Mouse (Mus musculus) Patski (cell line): ENCODE measurements around the gene Gm20388. TPM values are rescaled to one million over a fixed set of nuclear protein-coding genes. Genes with fewer than 3 reads are reported as not detected.

Experiments used
- ATAC-seq: fragments of 100-300 bp; one replicate; pipeline ENCODE4 v1.8.0; 2021
- CTCF ChIA-PET: fragments of 350-600 bp; sonication (Branson Sonifier 250); formaldehyde crosslinking; loops from one replicate; lab custom pipeline; 2022; ENCODE audit warnings: inconsistent platforms; lab: Charles Lee
- POLR2A ChIA-PET: fragments of 350-600 bp; sonication (Branson Sonifier 250); formaldehyde crosslinking; loops from one replicate; lab custom pipeline; 2022; ENCODE audit warnings: antibody characterized with exemption, inconsistent platforms; lab: Charles Lee
- DNase-seq: peaks from one replicate; pipeline ENCODE4 v3.0.0-alpha.2; 2011; ENCODE audit warnings: low read depth, low spot score
- H3K27me3 ChIP-seq: fragments of 371-371 bp; one replicate; pipeline ENCODE4 v1.5.1; 2021
- CTCF ChIP-seq: fragments of 100-300 bp; IDR thresholded peaks from one replicate; pipeline ENCODE4 v1.5.1; 2021
- in situ Hi-C: fragments of 300-500 bp; cut with MboI; formaldehyde crosslinking; loops from 3 replicates; pipeline ENCODE4 v1.11.1; 2018; ENCODE audit warnings: low pct_unique_long_range_greater_than_20kb, mixed read lengths
- polyA plus RNA-seq: library from polyadenylated mRNA; unstranded; gene quantifications from one replicate; pipeline ENCODE4 v1.2.3, GENCODE M21; 2021

The Gm20388 gene
- polyA plus RNA-seq, 1 experiment from 2014 or later = 86.7 TPM

DNA sequence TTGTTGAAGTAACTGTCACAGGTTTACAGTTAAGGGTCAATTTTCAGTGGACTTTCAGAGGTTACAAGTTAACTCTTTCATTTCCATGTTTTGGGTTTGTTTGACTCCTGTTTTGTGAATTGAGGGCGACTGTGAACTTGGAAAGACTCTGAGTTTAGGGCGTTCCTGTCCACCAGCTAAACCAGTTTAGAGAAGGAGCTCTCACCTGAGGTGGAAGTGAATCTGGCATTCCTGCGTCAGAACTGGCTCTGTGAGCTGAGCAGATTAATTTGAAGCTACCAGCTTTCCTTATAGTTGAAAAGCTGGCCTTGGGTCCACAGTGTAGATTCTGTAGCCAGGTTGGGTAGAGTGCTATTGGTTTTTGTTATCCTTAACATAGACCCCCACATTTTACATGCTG lies 2.5 kb downstream of the Gm20388 start:
- no peak for TF ChIP-seq CTCF
- ChIA-PET CTCF (interaction anchor here (1.2 to 3.1 kb wide), 3 partner anchors 14 to 25 kb away, joined by 3 to 11 read pairs (median 6); no protein-coding TSS in a partner anchor), POLR2A (no interaction called here)
- DNase-seq (no peak), ATAC-seq (no peak)
- no peaks in the 10 kb centered on the region for H3K27me3 ChIP-seq
- in situ Hi-C loops = loop anchor here (10.0 kb wide), 1 partner anchor 228 kb away; no protein-coding TSS in a partner anchor

DNA sequence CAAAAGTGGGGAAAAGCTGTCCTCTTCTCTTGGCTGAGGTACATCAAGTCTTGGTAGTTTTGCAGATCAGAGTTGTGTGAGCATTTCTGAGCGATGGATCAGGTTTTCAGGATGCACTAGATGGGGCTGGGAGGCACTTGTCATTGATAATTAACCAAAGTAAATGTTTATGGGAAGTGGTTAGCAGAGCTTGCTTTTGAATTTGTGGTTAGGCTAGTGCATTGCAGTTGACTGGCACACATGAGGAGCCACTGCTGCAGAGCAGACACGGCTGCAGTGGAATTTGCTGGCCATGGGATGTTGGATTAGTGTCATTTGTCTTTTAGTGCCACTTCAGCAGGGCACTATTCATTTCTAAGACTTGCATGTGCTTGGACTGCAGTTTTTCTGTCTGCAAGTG lies 3.5 kb downstream of the Gm20388 start:
- ATAC-seq = peak; percentile 44
- CTCF ChIA-PET = interaction anchor here (1.0 to 3.1 kb wide), 4 partner anchors 14 to 136 kb away, joined by 3 to 11 read pairs (median 5); partner anchors contain the start of gene Tldc1
- DNase-seq = peak; percentile 60
- POLR2A ChIA-PET = no interaction called here
- no peaks in the 10 kb centered on the region for H3K27me3 ChIP-seq
- in situ Hi-C loops = loop anchor here (10.0 kb wide), 1 partner anchor 229 kb away; no protein-coding TSS in a partner anchor
- TF ChIP-seq CTCF = no peak

DNA sequence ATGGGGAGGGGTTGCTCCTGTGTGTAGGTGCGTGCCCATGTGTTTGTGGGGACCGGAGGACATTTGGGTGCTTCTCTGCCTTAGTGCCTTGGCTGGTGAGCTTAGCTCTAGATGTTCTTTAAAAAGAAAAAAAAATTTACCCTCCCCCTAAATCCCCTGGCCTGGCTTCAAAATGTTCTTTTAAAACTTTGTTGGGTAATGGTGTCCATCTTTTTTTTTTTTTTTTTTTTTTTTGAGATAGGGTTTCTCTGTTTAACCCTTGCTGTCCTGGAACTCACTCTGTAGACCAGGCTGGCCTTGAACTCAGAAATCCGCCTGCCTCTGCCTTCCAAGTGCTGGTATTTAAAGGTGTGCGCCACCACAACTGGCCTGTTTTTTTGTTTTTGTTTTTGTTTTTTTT lies 4.7 kb downstream of the Gm20388 start:
- in situ Hi-C loops = loop anchor here (10.0 kb wide), 1 partner anchor 230 kb away; no protein-coding TSS in a partner anchor
- ChIA-PET POLR2A (interaction anchor here (0.6 to 0.7 kb wide), 3 partner anchors 12 to 152 kb away, joined by 3 to 5 read pairs (median 5); no protein-coding TSS in a partner anchor), CTCF (interaction anchor here (1.1 to 3.1 kb wide), 3 partner anchors 10 to 28 kb away, joined by 6 to 11 read pairs (median 7); no protein-coding TSS in a partner anchor)
- no peak for ATAC-seq
- H3K27me3 ChIP-seq = no peaks in the 10 kb centered on the region
- no peak for TF ChIP-seq CTCF
- no peak for DNase-seq

DNA sequence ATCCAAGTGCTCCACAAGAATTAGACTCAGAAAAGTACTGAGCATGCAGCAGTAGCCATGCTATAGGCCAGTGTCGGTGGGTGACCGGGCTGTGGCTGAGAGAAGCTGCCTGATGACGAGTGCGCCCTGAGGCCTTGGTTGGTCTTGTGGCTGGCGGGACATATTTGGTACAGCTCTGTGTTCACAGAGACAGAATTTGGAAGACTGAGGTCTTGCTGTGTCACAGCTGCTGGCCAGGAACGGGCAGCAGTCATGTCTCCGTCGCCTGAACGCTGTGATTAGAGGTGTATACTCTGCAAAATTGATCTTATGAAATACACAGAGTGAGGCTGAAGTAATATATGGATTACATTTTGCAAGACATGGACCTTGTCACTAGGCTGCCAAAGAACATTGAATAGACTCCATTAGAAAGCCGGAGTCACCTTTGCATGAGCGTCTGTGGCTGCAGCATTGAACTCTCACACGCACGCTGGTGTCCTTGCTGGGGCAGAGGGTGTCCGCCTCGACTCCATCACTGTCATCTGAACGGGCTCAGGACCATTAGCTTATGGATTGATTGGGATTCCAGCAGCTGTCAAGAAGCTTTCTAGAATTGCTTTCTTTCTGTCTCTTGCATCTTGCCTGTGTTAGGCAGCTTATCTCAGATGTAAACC lies 5.7 kb downstream of the Gm20388 start:
- ATAC-seq (no peak), DNase-seq (no peak)
- POLR2A ChIA-PET = no interaction called here
- CTCF ChIA-PET = interaction anchor here (0.9 to 1.9 kb wide), 5 partner anchors 9 to 134 kb away, joined by 3 to 6 read pairs (median 4); no protein-coding TSS in a partner anchor
- in situ Hi-C loops = loop anchor here (10.0 kb wide), 1 partner anchor 232 kb away; no protein-coding TSS in a partner anchor
- TF ChIP-seq CTCF = no peak
- H3K27me3 ChIP-seq = no peaks in the 10 kb centered on the region

DNA sequence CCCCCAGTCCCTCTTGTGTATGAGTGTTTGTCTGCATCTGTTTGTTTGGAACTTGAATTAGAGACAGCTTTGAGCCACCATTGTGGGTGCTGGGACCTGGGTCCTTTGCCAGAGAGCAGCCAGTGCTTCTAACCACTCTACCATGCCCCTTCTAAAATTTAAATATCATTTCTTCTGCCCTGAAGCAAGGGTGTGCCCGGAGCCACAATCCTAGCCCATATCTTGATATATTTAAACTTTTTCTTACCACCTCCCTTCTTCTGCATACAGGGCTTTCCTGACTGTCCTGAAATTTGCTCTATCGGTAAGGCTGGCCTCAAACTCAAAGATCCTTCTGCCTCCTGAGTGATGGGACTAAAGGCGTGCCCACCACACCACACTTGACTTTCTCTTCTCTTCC lies 6.8 kb downstream of the Gm20388 start:
- no peaks in the 10 kb centered on the region for H3K27me3 ChIP-seq
- in situ Hi-C loops = loop anchor here (10.0 kb wide), 1 partner anchor 233 kb away; no protein-coding TSS in a partner anchor
- ATAC-seq (no peak), DNase-seq (no peak)
- POLR2A ChIA-PET = no interaction called here
- no peak for TF ChIP-seq CTCF
- CTCF ChIA-PET = interaction anchor here (0.9 to 1.9 kb wide), 4 partner anchors 10 to 135 kb away, joined by 3 to 5 read pairs (median 4); no protein-coding TSS in a partner anchor

DNA sequence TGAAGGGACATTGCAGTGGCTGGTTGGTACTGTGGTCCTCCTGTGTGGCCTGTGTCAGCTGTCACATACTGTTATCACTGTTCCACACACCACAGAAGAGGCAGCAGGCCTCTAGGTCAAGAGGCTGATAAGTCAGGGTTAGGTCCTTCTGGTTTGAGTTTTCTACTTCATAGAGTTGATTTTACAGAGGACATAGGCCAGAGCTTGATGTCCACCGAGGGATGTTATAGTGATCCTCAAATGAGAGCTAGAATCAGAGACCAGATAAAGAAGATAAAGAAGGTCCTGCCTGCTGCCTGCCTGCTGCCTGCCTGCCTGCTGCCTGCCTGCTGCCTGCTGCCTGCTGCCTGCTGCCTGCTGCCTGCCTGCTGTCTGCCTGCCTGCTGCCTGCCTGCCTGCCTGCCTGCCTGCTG lies 7.5 kb downstream of the Gm20388 start:
- CTCF ChIA-PET = no interaction called here
- in situ Hi-C loops = loop anchor here (10.0 kb wide), 1 partner anchor 233 kb away; no protein-coding TSS in a partner anchor
- TF ChIP-seq CTCF = no peak
- no peak for DNase-seq
- no peaks in the 10 kb centered on the region for H3K27me3 ChIP-seq
- no peak for ATAC-seq
- POLR2A ChIA-PET = no interaction called here

DNA sequence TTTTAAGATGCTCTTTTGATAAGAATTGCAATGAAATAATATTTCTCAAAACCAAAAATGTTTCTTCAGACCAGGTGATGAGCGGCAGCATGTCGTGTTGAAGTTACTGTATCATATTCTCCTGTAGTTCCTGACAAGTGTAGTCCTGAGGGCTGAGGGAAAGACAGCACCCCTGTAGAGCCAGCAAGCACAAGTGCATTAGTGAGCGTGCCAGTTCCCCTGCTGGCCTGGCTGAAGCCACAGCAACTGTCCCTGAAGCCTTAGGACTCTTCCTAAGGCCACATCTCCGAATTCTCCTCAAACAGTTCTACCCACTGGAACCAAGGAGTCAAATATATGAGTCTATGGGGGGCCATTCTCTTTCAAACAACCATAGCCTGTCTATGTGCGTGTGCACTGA lies 12.6 kb downstream of the Gm20388 start:
- ChIA-PET POLR2A (no interaction called here), CTCF (no interaction called here)
- no peak for TF ChIP-seq CTCF
- no peaks in the 10 kb centered on the region for H3K27me3 ChIP-seq
- DNase-seq (no peak), ATAC-seq (no peak)
- in situ Hi-C loops = no loop called here

DNA sequence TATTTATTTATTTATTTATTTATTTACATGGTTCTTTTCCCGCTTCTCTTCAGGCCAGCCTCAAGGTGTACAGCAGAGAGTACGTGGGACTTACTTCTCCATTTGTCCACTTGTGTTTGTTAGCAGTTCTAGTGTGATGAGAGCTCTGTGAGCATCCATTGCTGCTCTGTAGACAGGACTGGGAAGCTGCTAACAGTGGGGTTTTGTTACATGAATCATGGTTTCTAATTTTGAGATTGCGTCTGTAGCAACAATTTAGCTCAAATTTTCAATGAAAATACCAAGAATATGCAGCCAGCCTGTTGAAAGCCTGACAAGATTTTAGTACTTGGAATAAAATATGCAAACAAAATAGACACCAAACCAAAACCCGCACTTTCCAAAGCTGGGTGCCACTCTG lies 14.8 kb downstream of the Gm20388 start:
- CTCF ChIA-PET = interaction anchor here (0.9 to 3.0 kb wide), 8 partner anchors 10 to 146 kb away, joined by 3 to 7 read pairs (median 6); no protein-coding TSS in a partner anchor
- no peak for TF ChIP-seq CTCF
- H3K27me3 ChIP-seq = no peaks in the 10 kb centered on the region
- in situ Hi-C loops = no loop called here
- POLR2A ChIA-PET = no interaction called here
- no peak for ATAC-seq
- no peak for DNase-seq

DNA sequence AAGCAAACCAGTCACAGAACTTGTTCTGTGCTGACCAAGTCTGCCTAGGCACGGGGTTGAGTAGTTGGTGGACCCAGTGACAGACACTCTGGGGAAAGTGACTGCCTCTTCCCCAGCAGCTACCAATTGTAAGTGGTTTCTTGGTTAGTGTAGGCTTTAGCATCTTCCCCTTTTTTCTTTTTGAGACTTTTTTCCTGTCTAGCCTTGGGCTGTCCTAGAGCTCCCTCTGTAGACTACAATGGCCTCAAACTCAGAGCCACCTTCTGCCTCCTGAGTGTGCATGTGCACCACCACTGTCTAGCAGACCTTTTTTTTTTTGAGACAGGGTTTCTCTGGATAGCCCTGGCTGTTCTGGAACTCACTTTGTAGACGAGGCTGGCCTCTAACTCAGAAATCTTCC lies 15.8 kb downstream of the Gm20388 start:
- DNase-seq (no peak), ATAC-seq (no peak)
- in situ Hi-C loops = no loop called here
- ChIA-PET CTCF (interaction anchor here (1.5 to 3.0 kb wide), 6 partner anchors 11 to 147 kb away, joined by 4 to 7 read pairs (median 6); no protein-coding TSS in a partner anchor), POLR2A (interaction anchor here (0.9 to 1.0 kb wide), 2 partner anchors 10 to 64 kb away, joined by 3 read pairs; partner anchors contain the start of gene Klhl36)
- peak; percentile 58 for TF ChIP-seq CTCF
- H3K27me3 ChIP-seq = no peaks in the 10 kb centered on the region

DNA sequence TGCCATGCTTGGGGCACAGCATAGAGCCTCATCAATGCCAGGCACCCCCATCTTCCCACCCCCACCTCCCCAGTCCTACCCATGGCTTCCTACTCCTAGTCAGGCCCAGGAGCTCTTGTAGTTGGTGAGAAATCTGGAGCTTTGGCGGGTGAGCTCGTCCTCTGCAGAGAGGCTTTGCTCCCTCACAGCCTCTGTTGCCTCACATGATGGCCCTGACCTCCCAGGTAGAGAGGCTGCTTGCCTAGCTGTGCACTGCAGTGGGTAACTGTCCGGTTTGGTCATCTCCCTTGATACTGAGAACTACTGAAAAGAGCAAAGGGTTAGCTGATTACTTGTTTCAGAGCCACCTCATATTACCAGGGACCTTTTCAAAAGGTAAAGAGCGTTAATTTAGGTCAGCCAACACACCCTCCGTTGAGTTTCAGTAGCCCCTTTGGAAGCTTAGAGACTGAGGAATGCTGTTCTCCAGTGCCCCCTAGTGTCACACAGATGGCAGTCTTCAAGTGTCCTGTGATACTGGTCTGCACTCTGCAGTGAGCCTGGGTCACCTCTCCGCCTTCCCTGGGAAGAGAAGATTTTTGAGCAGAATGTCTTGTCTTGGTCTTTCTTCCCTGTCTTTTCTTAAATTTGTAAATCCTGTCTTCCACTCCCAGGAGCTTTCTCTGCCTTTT lies 16.9 kb downstream of the Gm20388 start:
- ChIA-PET POLR2A (interaction anchor here (0.5 to 1.0 kb wide), 3 partner anchors 9 to 65 kb away, joined by 3 to 5 read pairs (median 3); no protein-coding TSS in a partner anchor), CTCF (interaction anchor here (0.8 to 3.0 kb wide), 16 partner anchors 9 to 168 kb away, joined by 3 to 7 read pairs (median 4); no protein-coding TSS in a partner anchor)
- ATAC-seq (peak; percentile 71), DNase-seq (no peak)
- TF ChIP-seq CTCF = peak; percentile 92
- in situ Hi-C loops = no loop called here
- H3K27me3 ChIP-seq = no peaks in the 10 kb centered on the region
